Mouse (Mus musculus): ENCODE measurements around the gene Csf2. TPM values are rescaled to one million over a fixed set of nuclear protein-coding genes. Genes with fewer than 3 reads are reported as not detected.
"Not testable (repeated sequence)": the region's sequence is repeated elsewhere in the genome, so short reads cannot be mapped to it uniquely, and the experiment has no call there.

The Csf2 gene
- 0.36 and 0.57 TPM in 2 replicates for polyA plus RNA-seq (2015; fragmentation: Nextera tagmentation; extraction: Ambion mirVana)

GRCm38 (mm10) chr11:54248940-54249717, at the start of gene Csf2:
Gene Csf2 (minus strand): TSS chr11:54249667.
- Histone ChIP-seq H3K27me3 (replicated peaks) (no peaks in the 10 kb centered on the region), H3K36me3 (no peaks in the 10 kb centered on the region), H3K9ac (no peak within 1 kb of the TSS), H3K27ac (no peak within 1 kb of the TSS), H3K4me2 (replicated peaks) (0 out of 2 replicates have a peak within 1 kb of the TSS, but pooled peaks have one; percentile 22), H3K9me3 (no peaks in the 10 kb centered on the region), H3K4me1 (replicated peaks) (no peaks in the 10 kb centered on the region), H3K4me3 (replicated peaks) (no peak within 1 kb of the TSS)
- WGBS: 56% methylated on average over 11 of the region's 11 CpGs
- ATAC-seq: peak; percentile 83

- ATAC-seq: no peak
- H3K27ac ChIP-seq: no peak overlapping the region
Observed at GRCm38 (mm10) chr11:54298777-54299176, 49.3 kb upstream of the Csf2 start.

GRCm38 (mm10) chr11:54297471-54297870, 48.0 kb upstream of the Csf2 start:
- WGBS: 93% methylated on average over 2 of the region's 2 CpGs
- not testable (repeated sequence) for H3K27me3 ChIP-seq (replicated peaks); ATAC-seq

More at GRCm38 (mm10) chr11:54298777-54299176, 49.3 kb upstream of the Csf2 start:
- no peaks in the 10 kb centered on the region; the same call in 1 of the 2 replicates for H3K9me3 ChIP-seq
- H3K4me2 ChIP-seq (replicated peaks): no peak overlapping the region
- H3K4me1 ChIP-seq (replicated peaks): no peaks in the 10 kb centered on the region; the same call in 1 of the 2 replicates
- H3K27me3 ChIP-seq (replicated peaks): no peaks in the 10 kb centered on the region
- no peak overlapping the region for H3K4me3 ChIP-seq (replicated peaks)
- no peaks in the 10 kb centered on the region for H3K36me3 ChIP-seq
- no peak overlapping the region for H3K9ac ChIP-seq

GRCm38 (mm10) chr11:54296734-54297133, 47.3 kb upstream of the Csf2 start:
- Histone ChIP-seq H3K4me2 (replicated peaks) (no peak overlapping the region), H3K27me3 (replicated peaks) (no peaks in the 10 kb centered on the region), H3K4me3 (replicated peaks) (no peak overlapping the region), H3K9ac (no peak overlapping the region), H3K4me1 (replicated peaks) (no peaks in the 10 kb centered on the region), H3K27ac (no peak overlapping the region), H3K36me3 (no peaks in the 10 kb centered on the region), H3K9me3 (no peaks in the 10 kb centered on the region; the same call in 1 of the 2 replicates)
- 100% methylated on average over 1 of the region's 1 CpGs for WGBS
- ATAC-seq: no peak

More at GRCm38 (mm10) chr11:54297471-54297870, 48.0 kb upstream of the Csf2 start:
- not testable (repeated sequence) for H3K4me3 ChIP-seq (replicated peaks); H3K36me3 ChIP-seq; H3K9me3 ChIP-seq; H3K4me2 ChIP-seq (replicated peaks); H3K4me1 ChIP-seq (replicated peaks); H3K9ac ChIP-seq; H3K27ac ChIP-seq

GRCm38 (mm10) chr11:54295971-54296370, 46.5 kb upstream of the Csf2 start:
- Histone ChIP-seq H3K4me1 (replicated peaks) (no peaks in the 10 kb centered on the region), H3K36me3 (no peaks in the 10 kb centered on the region), H3K4me3 (replicated peaks) (no peak overlapping the region), H3K9ac (no peak overlapping the region), H3K4me2 (replicated peaks) (no peak overlapping the region), H3K9me3 (no peaks in the 10 kb centered on the region; the same call in 1 of the 2 replicates), H3K27ac (no peak overlapping the region), H3K27me3 (replicated peaks) (no peaks in the 10 kb centered on the region)
- WGBS: 75% methylated on average over 4 of the region's 4 CpGs
- no peak for ATAC-seq

GRCm38 (mm10) chr11:54293980-54294807, 44.7 kb upstream of the Csf2 start:
- WGBS: 52% methylated on average over 12 of the region's 12 CpGs
- Histone ChIP-seq H3K9me3 (no peaks in the 10 kb centered on the region; the same call in 1 of the 2 replicates), H3K9ac (no peak overlapping the region), H3K4me1 (replicated peaks) (no peaks in the 10 kb centered on the region), H3K27ac (no peak overlapping the region), H3K4me3 (replicated peaks) (no peak overlapping the region), H3K27me3 (replicated peaks) (no peaks in the 10 kb centered on the region), H3K4me2 (replicated peaks) (no peak overlapping the region), H3K36me3 (no peaks in the 10 kb centered on the region)
- no peak for ATAC-seq

GRCm38 (mm10) chr11:54292163-54292562, 42.7 kb upstream of the Csf2 start:
- Histone ChIP-seq H3K27me3 (replicated peaks) (no peaks in the 10 kb centered on the region), H3K4me3 (replicated peaks) (no peak overlapping the region), H3K27ac (no peak overlapping the region), H3K9me3 (no peaks in the 10 kb centered on the region), H3K36me3 (no peaks in the 10 kb centered on the region), H3K9ac (no peak overlapping the region), H3K4me1 (replicated peaks) (no peaks in the 10 kb centered on the region), H3K4me2 (replicated peaks) (no peak overlapping the region)
- WGBS: 72% methylated on average over 2 of the region's 2 CpGs
- ATAC-seq: no peak

GRCm38 (mm10) chr11:54287821-54288453, 38.5 kb upstream of the Csf2 start:
- Histone ChIP-seq H3K9me3 (no peaks in the 10 kb centered on the region), H3K4me3 (replicated peaks) (no peak overlapping the region), H3K27ac (no peak overlapping the region), H3K36me3 (no peaks in the 10 kb centered on the region), H3K4me1 (replicated peaks) (no peaks in the 10 kb centered on the region), H3K9ac (no peak overlapping the region), H3K27me3 (replicated peaks) (no peaks in the 10 kb centered on the region), H3K4me2 (replicated peaks) (no peak overlapping the region)
- WGBS: 81% methylated on average over 8 of the region's 8 CpGs
- no peak for ATAC-seq

- Histone ChIP-seq H3K36me3 (no peaks in the 10 kb centered on the region), H3K4me1 (replicated peaks) (no peaks in the 10 kb centered on the region), H3K27ac (no peak overlapping the region), H3K9me3 (no peaks in the 10 kb centered on the region), H3K4me3 (replicated peaks) (no peak overlapping the region), H3K9ac (no peak overlapping the region), H3K4me2 (replicated peaks) (no peak overlapping the region), H3K27me3 (replicated peaks) (no peaks in the 10 kb centered on the region)
- ATAC-seq: no peak
- 68% methylated on average over 5 of the region's 5 CpGs for WGBS
Observed at GRCm38 (mm10) chr11:54271437-54271949, 22.0 kb upstream of the Csf2 start.

GRCm38 (mm10) chr11:54269191-54269896, 19.9 kb upstream of the Csf2 start:
- Histone ChIP-seq H3K27ac (no peak overlapping the region), H3K9ac (no peak overlapping the region)
- 78% methylated on average over 3 of the region's 3 CpGs for WGBS

GRCm38 (mm10) chr11:54267177-54267576, 17.7 kb upstream of the Csf2 start, which contains the start of gene Il3:
Gene Il3 (minus strand): TSS chr11:54267277.
- H3K27ac ChIP-seq: no peak within 1 kb of the TSS
- no peak within 1 kb of the TSS for H3K9ac ChIP-seq
- no peaks in the 10 kb centered on the region for H3K36me3 ChIP-seq
- H3K9me3 ChIP-seq: no peaks in the 10 kb centered on the region
- no peaks in the 10 kb centered on the region for H3K4me1 ChIP-seq (replicated peaks)
- H3K4me2 ChIP-seq (replicated peaks): no peak within 1 kb of the TSS
- H3K4me3 ChIP-seq (replicated peaks): no peak within 1 kb of the TSS
- ATAC-seq: no peak
- WGBS: 79% methylated on average over 6 of the region's 6 CpGs
- H3K27me3 ChIP-seq (replicated peaks): no peaks in the 10 kb centered on the region

More at GRCm38 (mm10) chr11:54269191-54269896, 19.9 kb upstream of the Csf2 start:
- Histone ChIP-seq H3K4me2 (replicated peaks) (no peak overlapping the region), H3K4me3 (replicated peaks) (no peak overlapping the region), H3K27me3 (replicated peaks) (no peaks in the 10 kb centered on the region), H3K9me3 (no peaks in the 10 kb centered on the region), H3K4me1 (replicated peaks) (no peaks in the 10 kb centered on the region), H3K36me3 (no peaks in the 10 kb centered on the region)
- ATAC-seq: no peak
